Mouse (Mus musculus) midbrain, embryonic 15.5 days (tissue): ENCODE data around the gene Gal3st3. TPM values are rescaled to one million over a fixed set of nuclear protein-coding genes. Genes with fewer than 3 reads are reported as not detected.
A peak's percentile ranks its signal among the peaks of the same experiment; 100 is the strongest.
"Not testable (repeated sequence)": the region's sequence is repeated elsewhere in the genome, so short reads cannot be mapped to it uniquely, and the experiment has no call there.

Source experiments
- ATAC-seq: fragments of 200-750 bp; cut with Nextera tagmentation; replicated peaks from 2 replicates; pipeline ENCODE4 v1.8.0; 2017; ENCODE audit warnings: moderate TSS enrichment
- H3K27ac ChIP-seq: fragments of 300-500 bp; sonication (generic); 2 replicates; pipeline ENCODE4 v1.5.1; 2015; ENCODE audit warnings: mild to moderate bottlenecking, inconsistent platforms
- H3K27me3 ChIP-seq: fragments of 300-500 bp; sonication (generic); replicated peaks from 2 replicates; pipeline ENCODE4 v1.6.1; 2015; ENCODE audit warnings: inconsistent platforms
- H3K36me3 ChIP-seq: fragments of 300-500 bp; sonication (generic); replicated peaks from 2 replicates; pipeline ENCODE4 v1.6.1; 2015; ENCODE audit warnings: inconsistent platforms
- H3K4me1 ChIP-seq: fragments of 300-500 bp; sonication (generic); 2 replicates; pipeline ENCODE4 v1.6.1; 2015; ENCODE audit warnings: inconsistent platforms
- H3K4me2 ChIP-seq: fragments of 300-500 bp; sonication (generic); 2 replicates; pipeline ENCODE4 v1.6.1; 2015; ENCODE audit warnings: inconsistent platforms, mild to moderate bottlenecking, moderate library complexity
- H3K4me3 ChIP-seq: fragments of 300-500 bp; sonication (generic); 2 replicates; pipeline ENCODE4 v1.5.1; 2015; ENCODE audit warnings: mild to moderate bottlenecking, inconsistent platforms
- H3K9ac ChIP-seq: fragments of 300-500 bp; sonication (generic); 2 replicates; pipeline ENCODE4 v1.6.1; 2015; ENCODE audit warnings: mild to moderate bottlenecking, inconsistent platforms
- H3K9me3 ChIP-seq: fragments of 300-500 bp; sonication (generic); 2 replicates; pipeline ENCODE4 v1.6.1; 2016; ENCODE audit warnings: inconsistent platforms
- WGBS: fragments of 180-500 bp; shearing (Covaris S2); methylation state at CpG from one replicate; pipeline ENCODE4 v1.1.7; 2015; ENCODE audit warnings: mixed read lengths; 5-methylcytosine and 5-hydroxymethylcytosine counted together
- polyA plus RNA-seq: library from polyadenylated mRNA; unstranded; fragments of >200 nt; fragmentation: Nextera tagmentation; extraction: Ambion mirVana; gene quantifications from 2 replicates; pipeline ENCODE4 v1.2.1, GENCODE M21; 2015

The Gal3st3 gene
- polyA plus RNA-seq, 1 experiment from 2014 or later: 50.3 TPM

- Histone ChIP-seq H3K9ac (no peak overlapping the region), H3K27ac (no peak overlapping the region), H3K4me2 (no peak overlapping the region), H3K36me3 (no peaks in the 10 kb centered on the region), H3K9me3 (no peaks in the 10 kb centered on the region), H3K27me3 (no peaks in the 10 kb centered on the region), H3K4me1 (no peaks in the 10 kb centered on the region), H3K4me3 (no peak overlapping the region)
- ATAC-seq: no peak
- 58% methylated on average over 17 of the region's 17 CpGs for WGBS
Measured at GRCm38 (mm10) chr19:5323801-5324200, 25.7 kb downstream of the Gal3st3 start.

- H3K27ac ChIP-seq: no peak overlapping the region
- no peaks in the 10 kb centered on the region for H3K36me3 ChIP-seq
- no peaks in the 10 kb centered on the region for H3K4me1 ChIP-seq
- H3K9ac ChIP-seq: no peak overlapping the region
- no peak overlapping the region for H3K4me2 ChIP-seq
- ATAC-seq: no peak
- no peak overlapping the region for H3K4me3 ChIP-seq
- WGBS: 81% methylated on average over 19 of the region's 19 CpGs
- no peaks in the 10 kb centered on the region for H3K27me3 ChIP-seq
- no peaks in the 10 kb centered on the region for H3K9me3 ChIP-seq
Measured at GRCm38 (mm10) chr19:5327970-5328369, 29.8 kb downstream of the Gal3st3 start.

GRCm38 (mm10) chr19:5334741-5335140 is 36.6 kb downstream of the Gal3st3 start:
- Histone ChIP-seq H3K27me3 (no peaks in the 10 kb centered on the region), H3K4me3 (no peak overlapping the region), H3K4me1 (no peaks in the 10 kb centered on the region), H3K4me2 (no peak overlapping the region), H3K27ac (no peak overlapping the region), H3K36me3 (no peaks in the 10 kb centered on the region), H3K9ac (no peak overlapping the region), H3K9me3 (no peaks in the 10 kb centered on the region)
- no peak for ATAC-seq
- 85% methylated on average over 5 of the region's 5 CpGs for WGBS

- H3K4me1 ChIP-seq: no peaks in the 10 kb centered on the region
- ATAC-seq: no peak
- 92% methylated on average over 6 of the region's 6 CpGs for WGBS
Measured at GRCm38 (mm10) chr19:5335441-5335840, 37.3 kb downstream of the Gal3st3 start, which contains the start of gene Catsper1. Gene Catsper1, plus strand, starts transcription at chr19:5335741.

GRCm38 (mm10) chr19:5337975-5338374 is 39.8 kb downstream of the Gal3st3 start:
- no peak overlapping the region for H3K27ac ChIP-seq
- no peak overlapping the region for H3K9ac ChIP-seq
- no peaks in the 10 kb centered on the region for H3K4me1 ChIP-seq
- no peaks in the 10 kb centered on the region for H3K27me3 ChIP-seq
- H3K4me3 ChIP-seq: no peak overlapping the region
- no peak overlapping the region for H3K4me2 ChIP-seq
- no peaks in the 10 kb centered on the region for H3K36me3 ChIP-seq
- no peak for ATAC-seq
- no peaks in the 10 kb centered on the region for H3K9me3 ChIP-seq
- 19% methylated on average over 5 of the region's 5 CpGs for WGBS

More at GRCm38 (mm10) chr19:5335441-5335840, 37.3 kb downstream of the Gal3st3 start, which contains the start of gene Catsper1:
- no peaks in the 10 kb centered on the region for H3K36me3 ChIP-seq
- no peak within 1 kb of the TSS for H3K4me2 ChIP-seq
- no peaks in the 10 kb centered on the region for H3K9me3 ChIP-seq
- no peak within 1 kb of the TSS for H3K27ac ChIP-seq
- no peak within 1 kb of the TSS for H3K9ac ChIP-seq
- no peak within 1 kb of the TSS for H3K4me3 ChIP-seq
- no peaks in the 10 kb centered on the region for H3K27me3 ChIP-seq

- Histone ChIP-seq H3K4me2 (no peak overlapping the region), H3K4me3 (no peak overlapping the region), H3K9ac (no peak overlapping the region), H3K27me3 (no peaks in the 10 kb centered on the region), H3K27ac (no peak overlapping the region), H3K4me1 (no peaks in the 10 kb centered on the region), H3K36me3 (no peaks in the 10 kb centered on the region), H3K9me3 (no peaks in the 10 kb centered on the region)
- 90% methylated on average over 7 of the region's 7 CpGs for WGBS
- no peak for ATAC-seq
Measured at GRCm38 (mm10) chr19:5341360-5341759, 43.2 kb downstream of the Gal3st3 start.

- WGBS: 88% methylated on average over 6 of the region's 6 CpGs
- ATAC-seq: no peak
- no peak overlapping the region for H3K4me3 ChIP-seq
Measured at GRCm38 (mm10) chr19:5345297-5346131, 47.4 kb downstream of the Gal3st3 start.

GRCm38 (mm10) chr19:5348064-5348463 is 49.9 kb downstream of the Gal3st3 start:
- no peak overlapping the region for H3K9ac ChIP-seq
- no peak for ATAC-seq
- H3K27ac ChIP-seq: no peak overlapping the region
- H3K27me3 ChIP-seq: no peaks in the 10 kb centered on the region
- H3K4me3 ChIP-seq: no peak overlapping the region
- no peak overlapping the region for H3K4me2 ChIP-seq
- no peaks in the 10 kb centered on the region for H3K9me3 ChIP-seq
- H3K36me3 ChIP-seq: no peaks in the 10 kb centered on the region
- H3K4me1 ChIP-seq: peaks cover 10% of the 10 kb centered on the region
- 83% methylated on average over 6 of the region's 6 CpGs for WGBS

More at GRCm38 (mm10) chr19:5345297-5346131, 47.4 kb downstream of the Gal3st3 start:
- Histone ChIP-seq H3K9me3 (no peaks in the 10 kb centered on the region), H3K27ac (no peak overlapping the region), H3K27me3 (no peaks in the 10 kb centered on the region), H3K9ac (no peak overlapping the region), H3K4me1 (peaks cover 10% of the 10 kb centered on the region), H3K4me2 (no peak overlapping the region), H3K36me3 (no peaks in the 10 kb centered on the region)

- no peaks in the 10 kb centered on the region for H3K9me3 ChIP-seq
- 6% methylated on average over 34 of the region's 34 CpGs for WGBS
- H3K36me3 ChIP-seq: no peaks in the 10 kb centered on the region
- H3K27me3 ChIP-seq: no peaks in the 10 kb centered on the region
- H3K27ac ChIP-seq: 0 out of 2 replicates have a peak overlapping the region, but pooled peaks have one; percentile 2
- peak; percentile 42; the same call in 1 of the 2 replicates for ATAC-seq
- H3K9ac ChIP-seq: peak overlapping the region; percentile 34
- H3K4me3 ChIP-seq: peak overlapping the region; percentile 35
- peaks cover 10% of the 10 kb centered on the region for H3K4me1 ChIP-seq
- H3K4me2 ChIP-seq: peak overlapping the region; percentile 55
Measured at GRCm38 (mm10) chr19:5348526-5349501, 50.7 kb downstream of the Gal3st3 start.

GRCm38 (mm10) chr19:5349502-5349873 is 51.4 kb downstream of the Gal3st3 start, which contains the start of gene Cst6:
Gene Cst6, minus strand, starts transcription at chr19:5349574.
- ATAC-seq: not testable (repeated sequence)

GRCm38 (mm10) chr19:5353609-5354008 is 55.5 kb downstream of the Gal3st3 start:
- Histone ChIP-seq H3K9me3 (no peaks in the 10 kb centered on the region), H3K4me3 (no peak overlapping the region), H3K4me2 (no peak overlapping the region), H3K27me3 (no peaks in the 10 kb centered on the region), H3K36me3 (no peaks in the 10 kb centered on the region), H3K27ac (no peak overlapping the region), H3K4me1 (peaks cover 7% of the 10 kb centered on the region), H3K9ac (no peak overlapping the region)
- WGBS: 87% methylated on average over 2 of the region's 2 CpGs
- no peak for ATAC-seq

More at GRCm38 (mm10) chr19:5349502-5349873, 51.4 kb downstream of the Gal3st3 start, which contains the start of gene Cst6:
- H3K27ac ChIP-seq: 0 out of 2 replicates have a peak within 1 kb of the TSS, but pooled peaks have one; percentile 2
- H3K9me3 ChIP-seq, H3K36me3 ChIP-seq, H3K27me3 ChIP-seq: not testable (repeated sequence)
- peak within 1 kb of the TSS; percentile 34 for H3K9ac ChIP-seq
- peaks cover 10% of the 10 kb centered on the region for H3K4me1 ChIP-seq
- H3K4me2 ChIP-seq: peak within 1 kb of the TSS; percentile 55
- 59% methylated on average over 6 of the region's 6 CpGs for WGBS
- peak within 1 kb of the TSS; percentile 35 for H3K4me3 ChIP-seq

GRCm38 (mm10) chr19:5356080-5356479 is 57.9 kb downstream of the Gal3st3 start:
- Histone ChIP-seq H3K36me3 (no peaks in the 10 kb centered on the region), H3K4me3 (no peak overlapping the region), H3K27ac (no peak overlapping the region), H3K27me3 (no peaks in the 10 kb centered on the region), H3K9ac (no peak overlapping the region), H3K4me1 (no peaks in the 10 kb centered on the region), H3K4me2 (no peak overlapping the region), H3K9me3 (no peaks in the 10 kb centered on the region)
- no CpG with 5 or more reads among the region's 1 CpGs for WGBS
- ATAC-seq: no peak
